Mouse (Mus musculus) MEL (cell line): ENCODE data around the gene Cdkn2d. TPM values are rescaled to one million over a fixed set of nuclear protein-coding genes. Genes with fewer than 3 reads are reported as not detected.

ENCODE experiments used
- DNase-seq: peaks from one replicate; pipeline ENCODE4 v3.0.0; 2011; ENCODE audit warnings: low read depth, low spot score
- H3K27ac ChIP-seq: 2 replicates; pipeline ENCODE4 v1.5.1; 2012; ENCODE audit warnings: low read depth, mild to moderate bottlenecking, control low read depth, low read length, moderate library complexity; ENCODE audit not compliant: control insufficient read depth
- H3K27me3 ChIP-seq, 2 experiments: fragments of 150-350 bp in 1 of 2; sonication (generic) in 1 of 2; 2 replicates each; pipeline ENCODE4 v1.6.1; 2012; ENCODE audit warnings: low read length in 2 of 2, mild to moderate bottlenecking in 2 of 2, improper control_type of control experiment in 1 of 2, moderate library complexity in 1 of 2; ENCODE audit not compliant: insufficient read depth in 2 of 2, control insufficient read depth in 1 of 2
- H3K36me3 ChIP-seq, 2 experiments: 2 replicates each; pipeline ENCODE4 v1.6.1; 2012 to 2014; ENCODE audit warnings: low read length in 2 of 2, improper control_type of control experiment in 1 of 2, inconsistent platforms in 1 of 2, mild to moderate bottlenecking in 1 of 2; ENCODE audit not compliant: insufficient read depth in 2 of 2, control insufficient read depth in 1 of 2
- H3K4me1 ChIP-seq, 2 experiments: fragments of 150-350 bp in 1 of 2; sonication (generic) in 1 of 2; 2 replicates each; pipeline ENCODE4 v1.6.1; 2012; ENCODE audit warnings: low read length in 2 of 2, improper control_type of control experiment in 1 of 2, mild to moderate bottlenecking in 1 of 2; ENCODE audit not compliant: insufficient read depth in 2 of 2, control insufficient read depth in 1 of 2
- H3K4me3 ChIP-seq, 2 experiments: fragments of 150-350 bp in 1 of 2; sonication (generic) in 1 of 2; 2 replicates each; pipeline ENCODE4 v1.5.1; 2012; ENCODE audit warnings: low read depth in 2 of 2, low read length in 2 of 2, mild to moderate bottlenecking in 2 of 2, moderate library complexity in 2 of 2, control low read depth in 1 of 2, improper control_type of control experiment in 1 of 2; ENCODE audit not compliant: control insufficient read depth in 1 of 2, insufficient read depth in 1 of 2
- H3K79me2 ChIP-seq: 2 replicates; pipeline ENCODE4 v1.6.1; 2012; ENCODE audit warnings: mild to moderate bottlenecking, low read length, moderate library complexity; ENCODE audit not compliant: control insufficient read depth, poor library complexity, insufficient read depth
- H3K9ac ChIP-seq: 2 replicates; pipeline ENCODE4 v1.6.1; 2012; ENCODE audit warnings: low read depth, mild to moderate bottlenecking, control low read depth, low read length, moderate library complexity; ENCODE audit not compliant: control insufficient read depth, poor library complexity, severe bottlenecking
- H3K9me3 ChIP-seq: fragments of 150-350 bp; sonication (generic); replicated peaks from 2 replicates; pipeline ENCODE4 v1.6.1; 2012; ENCODE audit warnings: mild to moderate bottlenecking, low read length, improper control_type of control experiment, moderate library complexity; ENCODE audit not compliant: insufficient read depth
- BHLHE40 ChIP-seq: IDR thresholded peaks from 2 replicates; pipeline ENCODE4 v1.6.1; 2012; ENCODE audit warnings: low read depth, mild to moderate bottlenecking, inconsistent platforms, low read length, improper control_type of control experiment, borderline replicate concordance
- CHD2 ChIP-seq: IDR thresholded peaks from 2 replicates; pipeline ENCODE4 v1.6.1; 2011; ENCODE audit warnings: low read length, improper control_type of control experiment
- CTCF ChIP-seq, 3 experiments: IDR thresholded peaks in 2 of 3; conservative IDR thresholded peaks in 1 of 3; 2 replicates each; pipeline ENCODE4 v1.5.1; 2011 to 2012; ENCODE audit warnings: low read length in 3 of 3, low read depth in 2 of 3, mild to moderate bottlenecking in 2 of 3, improper control_type of control experiment in 1 of 3, inconsistent platforms in 1 of 3, mixed read lengths in 1 of 3, moderate library complexity in 1 of 3; ENCODE audit not compliant: control insufficient read depth in 1 of 3, insufficient read depth in 1 of 3, poor library complexity in 1 of 3, severe bottlenecking in 1 of 3
- E2F4 ChIP-seq: IDR thresholded peaks from 2 replicates; pipeline ENCODE4 v1.6.1; 2011; ENCODE audit warnings: low read depth, low read length, improper control_type of control experiment, borderline replicate concordance
- ELF1 ChIP-seq: IDR thresholded peaks from 2 replicates; pipeline ENCODE4 v1.6.1; 2014; ENCODE audit warnings: low read depth, mild to moderate bottlenecking, inconsistent platforms, low read length, improper control_type of control experiment, moderate library complexity
- EP300 ChIP-seq, 2 experiments: IDR thresholded peaks; 2 replicates each; pipeline ENCODE4 v1.6.1; 2011; ENCODE audit warnings: improper control_type of control experiment in 2 of 2, low read length in 2 of 2, low read depth in 1 of 2, mild to moderate bottlenecking in 1 of 2
- ETS1 ChIP-seq: IDR thresholded peaks from 2 replicates; pipeline ENCODE4 v1.6.1; 2012; ENCODE audit warnings: low read depth, mild to moderate bottlenecking, inconsistent platforms, low read length, improper control_type of control experiment, moderate library complexity
- GABPA ChIP-seq: IDR thresholded peaks from 2 replicates; pipeline ENCODE4 v1.6.1; 2012; ENCODE audit warnings: low read depth, mild to moderate bottlenecking, inconsistent platforms, low read length, improper control_type of control experiment, moderate library complexity
- GATA1 ChIP-seq: IDR thresholded peaks from 2 replicates; pipeline ENCODE4 v1.6.1; 2011; ENCODE audit warnings: low read depth, low read length, improper control_type of control experiment
- HCFC1 ChIP-seq: IDR thresholded peaks from 2 replicates; pipeline ENCODE4 v1.6.1; 2012; ENCODE audit warnings: low read depth, mild to moderate bottlenecking, inconsistent platforms, low read length, improper control_type of control experiment, moderate library complexity
- KAT2A ChIP-seq: conservative IDR thresholded peaks from 2 replicates; pipeline ENCODE4 v1.6.1; 2012; ENCODE audit warnings: low read depth, low read length, improper control_type of control experiment, inconsistent platforms
- MAFK ChIP-seq: IDR thresholded peaks from 2 replicates; pipeline ENCODE4 v1.6.1; 2011; ENCODE audit warnings: low read depth, mild to moderate bottlenecking, low read length, improper control_type of control experiment, borderline replicate concordance
- MAZ ChIP-seq: IDR thresholded peaks from 2 replicates; pipeline ENCODE4 v1.6.1; 2012; ENCODE audit warnings: low read depth, mild to moderate bottlenecking, inconsistent platforms, low read length, improper control_type of control experiment
- MEF2A ChIP-seq: IDR thresholded peaks from 2 replicates; pipeline ENCODE4 v1.6.1; 2014; ENCODE audit warnings: low read depth, mild to moderate bottlenecking, inconsistent platforms, low read length, improper control_type of control experiment; ENCODE audit not compliant: poor library complexity, insufficient replicate concordance, severe bottlenecking; ENCODE audit errors: extremely low read depth
- MXI1 ChIP-seq: IDR thresholded peaks from 2 replicates; pipeline ENCODE4 v1.6.1; 2011; ENCODE audit warnings: mild to moderate bottlenecking, low read depth, low read length, improper control_type of control experiment
- MYC ChIP-seq: IDR thresholded peaks from 2 replicates; pipeline ENCODE4 v1.6.1; 2011; ENCODE audit warnings: low read depth, mild to moderate bottlenecking, low read length, improper control_type of control experiment, moderate library complexity
- NELFE ChIP-seq: IDR thresholded peaks from 2 replicates; pipeline ENCODE4 v1.6.1; 2011; ENCODE audit warnings: low read depth, low read length, improper control_type of control experiment
- NRF1 ChIP-seq: IDR thresholded peaks from 2 replicates; pipeline ENCODE4 v1.6.1; 2014; ENCODE audit warnings: low read depth, mild to moderate bottlenecking, inconsistent platforms, low read length, improper control_type of control experiment, moderate library complexity; ENCODE audit not compliant: poor library complexity, insufficient read depth, severe bottlenecking
- POLR2A ChIP-seq, 2 experiments: IDR thresholded peaks; 2 replicates each; pipeline ENCODE4 v1.6.1; 2011 to 2012; ENCODE audit warnings: low read length in 2 of 2, mild to moderate bottlenecking in 2 of 2, control low read depth in 1 of 2, improper control_type of control experiment in 1 of 2, low read depth in 1 of 2, moderate library complexity in 1 of 2; ENCODE audit not compliant: control insufficient read depth in 1 of 2, insufficient read depth in 1 of 2, poor library complexity in 1 of 2
- RAD21 ChIP-seq: IDR thresholded peaks from 2 replicates; pipeline ENCODE4 v1.6.1; 2011; ENCODE audit warnings: mild to moderate bottlenecking, low read depth, low read length, improper control_type of control experiment
- SIN3A ChIP-seq: IDR thresholded peaks from 2 replicates; pipeline ENCODE4 v1.6.1; 2012; ENCODE audit warnings: low read length, improper control_type of control experiment, inconsistent platforms
- SMC3 ChIP-seq: IDR thresholded peaks from 2 replicates; pipeline ENCODE4 v1.6.1; 2011; ENCODE audit warnings: low read depth, low read length, improper control_type of control experiment
- TAL1 ChIP-seq: IDR thresholded peaks from 2 replicates; pipeline ENCODE4 v1.6.1; 2012; ENCODE audit warnings: mild to moderate bottlenecking, inconsistent platforms, low read length, moderate library complexity, mixed read lengths
- TBP ChIP-seq: IDR thresholded peaks from 2 replicates; pipeline ENCODE4 v1.8.0; 2011; ENCODE audit warnings: low read depth, low read length, improper control_type of control experiment
- UBTF ChIP-seq: IDR thresholded peaks from 2 replicates; pipeline ENCODE4 v1.6.1; 2012; ENCODE audit warnings: low read depth, mild to moderate bottlenecking, inconsistent platforms, low read length, improper control_type of control experiment, moderate library complexity, borderline replicate concordance; ENCODE audit not compliant: insufficient read depth
- USF1 ChIP-seq: IDR thresholded peaks from 2 replicates; pipeline ENCODE4 v1.6.1; 2014; ENCODE audit warnings: low read depth, mild to moderate bottlenecking, inconsistent platforms, low read length, improper control_type of control experiment, moderate library complexity
- ZMIZ1 ChIP-seq: IDR thresholded peaks from 2 replicates; pipeline ENCODE4 v1.6.1; 2012; ENCODE audit warnings: low read depth, mild to moderate bottlenecking, inconsistent platforms, low read length, improper control_type of control experiment, moderate library complexity
- ZNF384 ChIP-seq: IDR thresholded peaks from 2 replicates; pipeline ENCODE4 v1.6.1; 2012; ENCODE audit warnings: low read depth, mild to moderate bottlenecking, inconsistent platforms, low read length, improper control_type of control experiment
- polyA plus RNA-seq, 2 experiments: library from polyadenylated mRNA; stranded (reverse) in 1 of 2; unstranded in 1 of 2; fragments of >175 nt in 1 of 2; fragments of >200 nt in 1 of 2; gene quantifications; 2 replicates each; pipeline versions ENCODE4 v1.2.1 to v1.2.4; 2012; ENCODE audit warnings: low replicate concordance in 2 of 2, low read depth in 1 of 2; ENCODE audit not compliant: insufficient read length in 2 of 2, insufficient read depth in 1 of 2, missing spikeins in 1 of 2
- total RNA-seq: library from RNA; depleted of rRNA; stranded (reverse); fragments of 300-350 nt; gene quantifications from 2 replicates; pipeline ENCODE4 v1.2.3, GENCODE M21; 2012

The Cdkn2d gene
- total and polyA plus RNA-seq, 3 experiments, result 40.1 to 67.9 TPM; not detected in 1

DNA sequence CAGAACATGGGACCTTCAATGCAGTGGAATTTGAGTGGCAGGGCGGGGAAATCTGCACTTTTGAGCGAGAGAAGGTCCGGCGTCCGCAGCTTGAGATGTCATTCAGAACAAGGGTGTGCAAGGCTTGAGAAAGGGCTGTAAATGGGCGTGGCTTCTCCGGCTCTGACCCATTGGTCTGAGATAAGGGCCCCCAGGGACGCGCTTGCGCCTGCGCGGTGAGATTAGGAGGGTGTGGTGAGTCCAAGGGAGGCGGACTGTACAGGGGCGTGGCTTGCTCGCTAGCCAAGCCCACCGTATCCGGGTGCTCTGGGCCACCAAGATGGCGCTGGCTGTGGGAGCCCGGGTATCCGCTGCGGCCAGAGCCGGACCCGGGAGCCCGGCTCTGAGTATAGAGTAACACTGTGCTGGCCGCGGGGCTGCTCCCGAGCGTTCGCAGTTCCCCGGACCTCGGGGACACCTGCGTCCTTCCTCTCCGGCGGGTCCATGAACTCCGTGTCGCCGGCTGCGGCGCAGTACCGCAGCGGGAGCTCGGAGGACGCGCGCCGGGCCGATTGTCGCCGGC is 26.1 kb downstream of the Cdkn2d start, which contains the start of gene Atg4d:
Gene Atg4d (plus strand): TSS at position 294 of the 562 bp plus-strand sequence.
- peak within 1 kb of the TSS; percentile 84 for H3K27ac ChIP-seq
- H3K27me3 ChIP-seq, result no peaks in the 10 kb centered on the region
- H3K79me2 ChIP-seq, result peaks cover 22% of the 10 kb centered on the region
- peak within 1 kb of the TSS; percentile 67 to 78 for H3K4me3 ChIP-seq
- DNase-seq, result peak; percentile 100
- TF ChIP-seq UBTF (0 out of 2 replicates have a peak, but pooled peaks have one; percentile 66), POLR2A (IDR thresholded peaks at IDR 0.05; ENCODE audit: control insufficient read depth in 1 of 2, insufficient read depth in 1 of 2, low read depth in 1 of 2, low read length in 2 of 2, poor library complexity in 1 of 2) (peak in 1 of 2 experiments; percentile 100; a peak in 2 of 4 replicates), GATA1 (peak; percentile 98), TBP (peak; percentile 97), MEF2A (no peak), TAL1 (peak; percentile 31; the same call in 1 of the 2 replicates)
- peak within 1 kb of the TSS; percentile 75 for H3K9ac ChIP-seq
- no peaks in the 10 kb centered on the region for H3K9me3 ChIP-seq
- peaks cover 20 to 36% of the 10 kb centered on the region in 2 experiments for H3K36me3 ChIP-seq
- H3K4me1 ChIP-seq, result peaks cover 22 to 46% of the 10 kb centered on the region in 2 experiments

DNA sequence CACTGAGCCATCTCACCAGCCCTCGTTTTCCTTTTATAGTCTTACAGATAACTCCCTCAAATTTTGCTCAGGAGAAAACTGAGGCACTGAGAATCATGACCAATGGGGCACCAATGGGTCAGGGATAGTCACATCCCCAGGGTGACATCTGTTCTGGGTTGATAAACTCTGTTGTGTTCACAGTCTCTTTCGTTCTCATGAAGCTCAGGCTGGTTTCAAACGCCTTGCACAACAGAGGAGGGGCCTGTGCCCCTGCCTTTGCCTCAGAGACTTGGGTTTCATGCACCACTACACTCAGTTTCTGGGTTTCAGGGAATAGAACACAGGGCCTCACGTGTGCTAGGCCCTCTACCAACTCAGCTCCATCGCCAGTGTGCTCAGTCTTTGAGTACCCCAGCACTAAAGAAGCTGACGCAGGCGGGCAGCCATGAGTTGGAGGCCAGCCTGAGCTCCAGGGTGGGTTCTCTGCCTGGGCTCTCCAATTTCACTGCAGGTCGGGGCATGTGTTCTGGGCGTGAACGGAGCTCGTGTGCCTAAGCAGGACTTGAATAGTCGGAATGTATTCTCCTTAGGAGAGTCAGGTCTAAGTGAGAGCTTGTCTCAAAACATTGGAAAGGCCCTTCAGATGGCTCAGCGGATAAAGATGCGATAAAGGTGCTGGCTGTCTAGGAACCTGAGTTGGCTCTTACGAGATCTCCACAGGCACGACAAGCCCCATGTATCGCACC is 26.8 kb downstream of the Cdkn2d start:
- H3K4me1 ChIP-seq, result peaks cover 27 to 52% of the 10 kb centered on the region in 2 experiments
- peak overlapping the region; percentile 84 for H3K27ac ChIP-seq
- H3K79me2 ChIP-seq, result peaks cover 22% of the 10 kb centered on the region
- no peaks in the 10 kb centered on the region for H3K27me3 ChIP-seq
- H3K36me3 ChIP-seq, result peaks cover 16 to 41% of the 10 kb centered on the region in 2 experiments
- no peaks in the 10 kb centered on the region for H3K9me3 ChIP-seq
- peak overlapping the region; percentile 55 to 56 for H3K4me3 ChIP-seq
- peak overlapping the region; percentile 65 for H3K9ac ChIP-seq
- DNase-seq, result peak; percentile 98
- TF ChIP-seq UBTF, result 0 out of 2 replicates have a peak, but pooled peaks have one; percentile 33
- TF ChIP-seq CHD2, result no peak
- TF ChIP-seq ZMIZ1, result no peak
- no peak for TF ChIP-seq NELFE
- no peak for TF ChIP-seq ZNF384
- TF ChIP-seq RAD21, result no peak
- no peak for TF ChIP-seq MXI1
- TF ChIP-seq GABPA, result no peak
- TF ChIP-seq SMC3, result no peak
- no peak for TF ChIP-seq POLR2A (IDR thresholded peaks at IDR 0.05; ENCODE audit: control insufficient read depth in 1 of 2, insufficient read depth in 1 of 2, low read depth in 1 of 2, low read length in 2 of 2, poor library complexity in 1 of 2)
- TF ChIP-seq MAZ, result no peak
- TF ChIP-seq BHLHE40, result no peak
- TF ChIP-seq MYC, result no peak
- no peak for TF ChIP-seq ELF1
- TF ChIP-seq HCFC1, result no peak
- TF ChIP-seq KAT2A, result no peak
- TF ChIP-seq SIN3A, result no peak
- TF ChIP-seq E2F4, result no peak
- no peak for TF ChIP-seq CTCF (IDR thresholded peaks at IDR 0.05 in 2 of 3, conservative IDR thresholded peaks at IDR 0.05 in 1 of 3; ENCODE audit: control insufficient read depth in 1 of 3, insufficient read depth in 1 of 3, low read depth in 2 of 3, low read length in 3 of 3, poor library complexity in 1 of 3, severe bottlenecking in 1 of 3)
- TF ChIP-seq TAL1, result peak; percentile 96
- TF ChIP-seq NRF1, result no peak
- no peak for TF ChIP-seq EP300 (IDR thresholded peaks at IDR 0.05; ENCODE audit: low read depth in 1 of 2, low read length in 2 of 2)
- TF ChIP-seq GATA1, result peak; percentile 78
- no peak for TF ChIP-seq USF1
- no peak for TF ChIP-seq ETS1
- no peak for TF ChIP-seq MAFK
